Mouse (Mus musculus): Measurements from ENCODE around the gene Cfdp1.

- no peak for TF ChIP-seq FLI1 (IDR thresholded peaks at IDR 0.05; ENCODE audit: low read length)
- TF ChIP-seq GATA1 (IDR thresholded peaks at IDR 0.05; ENCODE audit: borderline replicate concordance, low read length): no peak
Measured at GRCm38 (mm10) chr8:111818556-111818955, 35.5 kb downstream of the Cfdp1 start.

Data from megakaryocyte, embryonic 14.5 days (primary cell).